Mouse (Mus musculus) ES-E14 (cell line): ENCODE results near the gene Fam168b. TPM values are rescaled to one million over a fixed set of nuclear protein-coding genes. Genes with fewer than 3 reads are reported as not detected.

Experiments used
- DNase-seq: peaks from one replicate; pipeline ENCODE4 v3.0.0-alpha.2; 2013; ENCODE audit warnings: low read depth, low spot score
- H3K27ac ChIP-seq: 2 replicates; pipeline ENCODE4 v1.5.1; 2012; ENCODE audit warnings: low read depth, mild to moderate bottlenecking, low read length, moderate library complexity, mixed read lengths; ENCODE audit not compliant: poor library complexity, insufficient read depth, severe bottlenecking
- H3K36me3 ChIP-seq: 2 replicates; pipeline ENCODE4 v1.6.1; 2012; ENCODE audit warnings: mild to moderate bottlenecking, low read length, moderate library complexity, mixed read lengths; ENCODE audit not compliant: control insufficient read depth, poor library complexity, insufficient read depth, severe bottlenecking
- H3K4me1 ChIP-seq, 2 experiments: fragments of 150-350 bp in 1 of 2; sonication (generic) in 1 of 2; 2 replicates each; pipeline ENCODE4 v1.6.1; 2012; ENCODE audit warnings: low read length in 2 of 2, mild to moderate bottlenecking in 1 of 2, mixed read lengths in 1 of 2; ENCODE audit not compliant: control insufficient read depth in 2 of 2, insufficient read depth in 2 of 2, poor library complexity in 1 of 2
- H3K4me3 ChIP-seq, 2 experiments: fragments of 150-350 bp in 1 of 2; sonication (generic) in 1 of 2; 2 replicates each; pipeline ENCODE4 v1.5.1; 2012; ENCODE audit warnings: low read length in 2 of 2, low read depth in 1 of 2, mild to moderate bottlenecking in 1 of 2, mixed read lengths in 1 of 2; ENCODE audit not compliant: insufficient read depth in 1 of 2, poor library complexity in 1 of 2, severe bottlenecking in 1 of 2
- H3K9ac ChIP-seq: 2 replicates; pipeline ENCODE4 v1.6.1; 2012; ENCODE audit warnings: low read depth, mild to moderate bottlenecking, low read length, mixed read lengths; ENCODE audit not compliant: poor library complexity, insufficient read depth, severe bottlenecking
- H3K9me3 ChIP-seq: fragments of 150-350 bp; sonication (generic); 2 replicates; pipeline ENCODE4 v1.6.1; 2012; ENCODE audit warnings: low read depth, mild to moderate bottlenecking, low read length; ENCODE audit not compliant: control insufficient read depth, insufficient read depth
- CHD2 ChIP-seq: IDR thresholded peaks from 2 replicates; pipeline ENCODE4 v1.6.1; 2014; ENCODE audit warnings: mild to moderate bottlenecking, low read depth, low read length, inconsistent platforms
- HCFC1 ChIP-seq: IDR thresholded peaks from 2 replicates; pipeline ENCODE4 v1.6.1; 2012; ENCODE audit warnings: low read length, inconsistent platforms, borderline replicate concordance; ENCODE audit not compliant: insufficient read depth
- MAFK ChIP-seq: IDR thresholded peaks from 2 replicates; pipeline ENCODE4 v1.6.1; 2014; ENCODE audit warnings: mild to moderate bottlenecking, low read depth, low read length, inconsistent platforms; ENCODE audit not compliant: insufficient read depth
- ZC3H11A ChIP-seq: IDR thresholded peaks from 2 replicates; pipeline ENCODE4 v1.6.1; 2012; ENCODE audit warnings: low read depth, mild to moderate bottlenecking, inconsistent platforms, low read length, borderline replicate concordance
- ZNF384 ChIP-seq: IDR thresholded peaks from 2 replicates; pipeline ENCODE4 v1.6.1; 2012; ENCODE audit warnings: low read depth, low read length, inconsistent platforms
- in situ Hi-C, 2 experiments: fragments of 600-800 bp; cut with MboI; formaldehyde crosslinking; loops; one replicate each; pipeline ENCODE4 v1.15.1; 2025; ENCODE audit warnings: low sequenced_read_pairs in 2 of 2, inconsistent platforms in 1 of 2; ENCODE audit not compliant: unreplicated experiment in 2 of 2
- total RNA-seq: library from RNA; depleted of rRNA; stranded (reverse); fragments of 300-350 nt; gene quantifications from 2 replicates; pipeline ENCODE4 v1.2.3, GENCODE M21; 2012

Fam168b gene
- total RNA-seq, 1 experiment = 36.1 TPM

GRCm38 (mm10) chr1:34849745-34850342 is 7.0 kb upstream of the Fam168b start, which contains the start of gene Plekhb2:
Gene Plekhb2 (plus strand): TSS chr1:34849976.
- H3K27ac ChIP-seq = no peak within 1 kb of the TSS
- H3K4me1 ChIP-seq = peaks cover 5 to 7% of the 10 kb centered on the region in 2 experiments; a peak in 1 of 4 replicates
- in situ Hi-C loops = no loop called here
- peak within 1 kb of the TSS; percentile 49 for H3K9ac ChIP-seq
- no peaks in the 10 kb centered on the region for H3K36me3 ChIP-seq
- DNase-seq = no peak
- H3K9me3 ChIP-seq = no peaks in the 10 kb centered on the region
- TF ChIP-seq ZC3H11A (no peak), ZNF384 (no peak), HCFC1 (no peak), CHD2 (no peak), MAFK (no peak)
- peak within 1 kb of the TSS; percentile 64 to 86 for H3K4me3 ChIP-seq

GRCm38 (mm10) chr1:34847070-34847469 is 4.2 kb upstream of the Fam168b start:
- Histone ChIP-seq H3K9me3 (no peaks in the 10 kb centered on the region), H3K27ac (no peak overlapping the region), H3K4me1 (peaks cover 3 to 7% of the 10 kb centered on the region in 2 experiments; a peak in 1 of 4 replicates), H3K9ac (no peak overlapping the region), H3K4me3 (no peak overlapping the region), H3K36me3 (no peaks in the 10 kb centered on the region)
- in situ Hi-C loops = no loop called here
- no peak for DNase-seq
- TF ChIP-seq MAFK (no peak), HCFC1 (no peak), CHD2 (no peak), ZNF384 (no peak), ZC3H11A (no peak)

- Histone ChIP-seq H3K4me3 (peak overlapping the region; percentile 85 to 91), H3K36me3 (peaks cover 5% of the 10 kb centered on the region; the same call in 1 of the 2 replicates), H3K9me3 (no peaks in the 10 kb centered on the region), H3K4me1 (peaks cover 10 to 17% of the 10 kb centered on the region in 2 experiments; a peak in 3 of 4 replicates), H3K9ac (peak overlapping the region; percentile 95), H3K27ac (peak overlapping the region; percentile 89)
- in situ Hi-C loops = no loop called here
- DNase-seq = no peak
- TF ChIP-seq CHD2 (no peak), HCFC1 (no peak), ZC3H11A (no peak), ZNF384 (no peak), MAFK (no peak)
These were observed 440 bp downstream of the Fam168b start for GRCm38 (mm10) chr1:34842389-34842861.

DNA sequence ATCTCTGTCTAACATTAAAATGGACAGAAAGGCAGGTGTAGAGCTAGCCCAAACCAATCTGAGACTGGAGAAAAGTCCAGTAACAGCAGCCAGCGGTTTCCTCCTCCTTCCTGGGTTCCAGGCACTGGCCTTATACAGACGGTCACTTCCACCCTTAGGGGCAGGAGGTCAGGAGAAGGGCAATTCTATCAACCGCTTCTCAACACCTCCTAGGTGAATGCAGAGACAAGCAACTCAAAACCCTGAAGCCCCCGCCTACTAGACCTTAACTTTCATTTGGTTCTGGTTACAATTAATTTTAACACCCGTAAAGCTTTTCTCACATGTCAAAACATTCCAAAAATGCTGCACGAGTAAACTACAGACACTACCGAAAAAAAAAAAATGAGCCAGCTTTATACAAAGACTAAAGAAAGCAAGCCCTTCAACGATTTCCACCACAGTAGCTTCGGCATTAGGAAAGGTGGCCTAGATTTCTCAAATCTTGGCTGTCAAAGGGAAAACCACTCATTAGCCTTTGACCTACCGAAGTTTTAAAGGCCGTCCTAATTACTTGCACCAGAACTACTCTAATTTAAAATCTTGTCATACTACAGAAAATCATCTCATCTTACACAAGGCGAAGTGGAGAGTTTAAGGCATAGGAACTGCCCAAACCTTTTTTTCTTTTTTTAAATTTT is 1.0 kb downstream of the Fam168b start:
- Histone ChIP-seq H3K27ac (no peak overlapping the region), H3K36me3 (peaks cover 5% of the 10 kb centered on the region; the same call in 1 of the 2 replicates), H3K4me1 (peaks cover 10 to 17% of the 10 kb centered on the region in 2 experiments; a peak in 3 of 4 replicates), H3K4me3 (peak overlapping the region; percentile 85 to 91), H3K9ac (peak overlapping the region; percentile 95), H3K9me3 (no peaks in the 10 kb centered on the region)
- no peak for DNase-seq
- TF ChIP-seq ZC3H11A (no peak), ZNF384 (0 out of 2 replicates have a peak, but pooled peaks have one; percentile 18), HCFC1 (no peak)
- in situ Hi-C loops = no loop called here
